Mouse (Mus musculus): ENCODE measurements around the gene Sprr2j-ps.

The Sprr2j-ps gene

GRCm38 (mm10) chr3:92417782-92418181, at the start of gene Sprr2j-ps:
Gene Sprr2j-ps (plus strand): TSS chr3:92418082.
- DNase-seq, result no peak

GRCm38 (mm10) chr3:92373613-92374012, 44.3 kb upstream of the Sprr2j-ps start:
- DNase-seq, result no peak

GRCm38 (mm10) chr3:92385385-92385784, 32.5 kb upstream of the Sprr2j-ps start, which contains the start of gene Sprr2h:
Gene Sprr2h (plus strand): TSS chr3:92385685.
- no peak for DNase-seq

GRCm38 (mm10) chr3:92394301-92394700, 23.6 kb upstream of the Sprr2j-ps start:
- no peak for DNase-seq

- DNase-seq, result no peak
Observed at GRCm38 (mm10) chr3:92407691-92408090, 10.2 kb upstream of the Sprr2j-ps start, which contains the start of gene Sprr2i. Gene Sprr2i (plus strand): TSS chr3:92407991.

GRCm38 (mm10) chr3:92429323-92429722, 11.4 kb downstream of the Sprr2j-ps start, which contains the start of gene Gm9774:
Gene Gm9774 (minus strand): TSS chr3:92429423.
- no peak for DNase-seq

DNA sequence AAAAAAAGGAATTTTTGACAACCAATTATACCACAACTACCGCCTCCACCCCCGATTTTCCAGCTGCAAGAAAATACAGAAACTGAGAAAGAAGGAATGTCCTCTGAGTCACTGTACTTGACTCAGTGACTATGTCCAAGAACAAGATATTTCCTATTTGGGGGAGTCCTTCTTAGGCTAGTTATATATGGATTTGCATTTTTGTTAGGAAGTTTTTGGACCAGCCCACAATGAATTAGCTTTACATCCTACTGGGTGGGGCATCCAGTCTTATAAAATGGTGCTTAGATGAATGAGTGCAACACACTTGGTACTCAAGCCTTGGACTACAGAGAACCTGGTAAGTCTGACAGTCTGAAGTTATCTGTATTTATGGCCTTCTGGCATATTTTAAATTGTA, 14.4 kb downstream of the Sprr2j-ps start, which contains the start of gene Sprr2k:
Sprr2k (plus strand) TSS at position 301 of the 400 bp plus-strand sequence.
- no peak for DNase-seq

GRCm38 (mm10) chr3:92438689-92439088, 20.8 kb downstream of the Sprr2j-ps start, which contains the start of gene Sprr1b:
Gene Sprr1b (minus strand): TSS chr3:92438789.
- DNase-seq, result no peak

GRCm38 (mm10) chr3:92440177-92440576, 22.3 kb downstream of the Sprr2j-ps start:
- no peak for DNase-seq

DNA sequence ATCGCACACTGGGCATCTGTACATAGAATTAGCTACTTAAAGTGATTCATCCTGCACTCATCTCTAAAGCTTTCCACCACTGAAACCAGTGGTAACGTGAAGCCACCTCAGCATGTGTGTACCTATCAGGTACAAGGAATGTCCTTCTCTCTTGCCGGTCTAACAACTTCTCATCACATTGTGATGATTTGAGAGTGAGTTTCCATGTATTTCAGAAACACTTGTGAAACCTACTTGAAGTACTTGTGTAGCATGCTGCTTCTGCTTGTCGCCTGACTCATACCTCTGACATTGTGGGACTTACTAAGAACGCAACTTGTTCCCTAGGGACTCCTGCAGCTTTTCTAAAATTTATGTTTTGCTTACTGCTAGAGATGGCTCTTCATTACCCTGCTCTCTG, 37.3 kb downstream of the Sprr2j-ps start:
- no peak for DNase-seq

DNA sequence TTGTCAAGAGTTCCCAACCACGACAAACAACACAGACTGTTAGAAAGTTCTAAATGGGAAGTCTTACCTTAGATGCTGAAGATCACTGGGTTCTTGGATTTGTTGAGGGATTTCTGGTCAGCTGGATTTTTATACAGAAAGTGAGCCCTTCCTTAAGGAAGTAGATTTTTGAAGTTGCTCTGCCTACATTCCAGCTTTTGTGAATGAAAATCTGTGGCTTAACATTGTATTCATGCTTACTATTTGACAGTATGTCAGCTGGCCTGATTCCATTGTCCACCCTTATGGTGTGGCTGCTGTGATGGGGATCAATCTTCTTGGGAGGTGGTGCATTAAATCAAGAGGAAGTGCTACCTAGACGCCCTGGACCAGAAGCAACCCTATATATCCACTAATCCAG, 40.7 kb downstream of the Sprr2j-ps start, which contains the start of gene Sprr3:
Sprr3 (minus strand) TSS at position 101 of the 400 bp plus-strand sequence.
- DNase-seq, result no peak

GRCm38 (mm10) chr3:92466576-92466975, 48.7 kb downstream of the Sprr2j-ps start:
- DNase-seq, result no peak

- no peak for DNase-seq
Observed at GRCm38 (mm10) chr3:92467424-92467823, 49.5 kb downstream of the Sprr2j-ps start.

Measured in kidney, adult 11 months (tissue).